ENCODE assay signal across 8 mouse cellular contexts in the genomic region with DNA sequence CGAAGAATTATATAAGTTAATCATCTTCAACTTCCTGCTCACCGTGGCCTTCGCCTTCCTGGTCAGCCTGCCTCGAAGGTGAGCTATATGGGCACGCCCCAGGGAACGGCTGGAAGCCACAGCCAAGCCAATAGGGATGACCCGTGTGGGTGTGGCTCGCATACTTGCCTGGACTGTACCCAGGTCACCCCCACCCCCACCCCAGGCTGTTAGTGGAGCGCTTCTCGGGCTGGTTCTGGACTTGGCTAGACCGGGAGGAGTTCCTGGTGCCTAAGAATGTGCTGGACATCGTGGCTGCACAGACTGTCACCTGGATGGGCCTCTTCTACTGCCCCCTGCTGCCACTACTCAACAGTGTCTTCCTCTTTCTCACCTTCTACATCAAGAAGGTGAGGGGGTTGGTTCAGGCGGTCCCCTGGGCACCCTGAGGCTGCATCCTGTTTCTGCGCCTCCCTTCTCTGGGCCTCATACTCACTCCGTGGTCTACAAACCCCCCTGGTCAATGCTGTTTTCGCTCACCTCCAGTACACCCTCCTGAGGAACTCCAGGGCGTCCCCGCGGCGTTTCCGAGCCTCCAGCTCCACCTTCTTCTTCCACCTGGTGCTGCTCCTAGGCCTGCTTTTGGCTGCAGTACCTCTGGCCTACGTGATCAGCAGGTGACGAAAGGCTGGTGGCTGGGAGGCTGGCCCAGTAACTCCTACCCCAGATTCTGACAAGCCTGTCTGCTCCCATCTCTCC. TPM values are rescaled to one million over a fixed set of nuclear protein-coding genes. Genes with fewer than 3 reads are reported as not detected.
A peak's percentile ranks its signal among the peaks of the same experiment; 100 is the strongest.
DNase-seq lines count a peak whose midpoint lies in the region; ATAC-seq and TF ChIP-seq lines count a peak whose summit lies in the region.

No protein-coding gene starts in this region.

- H3K27ac ChIP-seq in thymus, adult 2 months (ENCODE audit: control insufficient read depth, insufficient read depth, low read length) = no peak overlapping the region

- DNase-seq in thymus, adult 2 months = no peak
- DNase-seq in thymus, postnatal 10 days (ENCODE audit: low spot score in 2 of 2) = no peak
- peak; percentile 83 for DNase-seq in large intestine, adult 2 months (ENCODE audit: low read depth, low spot score)
- peak; percentile 22 for DNase-seq in neural tube, embryonic 10.5 days (ENCODE audit: extremely low spot score, low spot score)
- no peak for DNase-seq in adrenal gland, postnatal 4 days (ENCODE audit: low spot score in 2 of 2)
- no peak for DNase-seq in cerebellum, postnatal 4 days (ENCODE audit: low spot score in 2 of 2)

- peaks cover 37% of the 10 kb centered on the region for H3K4me1 ChIP-seq in thymus, adult 2 months (replicated peaks; ENCODE audit: control insufficient read depth, insufficient read depth, low read length)

- H3K27me3 ChIP-seq in thymus, adult 2 months (ENCODE audit: control insufficient read depth, insufficient read depth, low read length) = no peaks in the 10 kb centered on the region

- ATAC-seq in erythroid progenitor cell, adult 5-6 weeks (replicated peaks; ENCODE audit: low FRiP score, poor library complexity, severe bottlenecking) = peak; percentile 27
- no peak for ATAC-seq in frontal cortex, adult (ENCODE audit: low TSS enrichment)

- H3K4me3 ChIP-seq in thymus, adult 2 months (ENCODE audit: control insufficient read depth, insufficient read depth, low read length) = no peak overlapping the region

- TF ChIP-seq POLR2A in thymus, adult 2 months (IDR thresholded peaks at IDR 0.05; ENCODE audit: control insufficient read depth, extremely low read depth, insufficient read depth, low read length, poor library complexity) = no peak

- H3K36me3 ChIP-seq in thymus, adult 2 months (ENCODE audit: control insufficient read depth, insufficient read depth, low read length) = peaks cover 37% of the 10 kb centered on the region

- peak; percentile 19; the same call in 1 of the 2 replicates for TF ChIP-seq CTCF in thymus, adult 2 months (IDR thresholded peaks at IDR 0.05; ENCODE audit: borderline replicate concordance, control insufficient read depth, extremely low read depth, insufficient read depth, low read length, poor library complexity)

- 79% methylated on average over 23 of the region's 23 CpGs for WGBS in thymus, adult 2 months
- WGBS in large intestine, adult 2 months = 22% methylated on average over 23 of the region's 23 CpGs

RNA-seq across cellular contexts. Expression of a gene that starts 6.6 kb away (rescaled TPM):
- 1.7 and 1.8 TPM in 2 replicates for polyA plus RNA-seq in thymus, adult 2 months (2012; rRNA removed)
- 82.6 and 84.3 TPM in 2 replicates for total RNA-seq in erythroid progenitor cell, adult 5-6 weeks (2015; ENCODE audit: low replicate concordance)
- total RNA-seq in erythroid progenitor cell, adult 5-6 weeks (2017; ENCODE audit: low replicate concordance) = 23.8 and 25.8 TPM in 2 replicates
- 0.40 and 0.41 TPM in 2 replicates for polyA plus RNA-seq in large intestine, adult 2 months (2012; rRNA removed)
- total RNA-seq in adrenal gland, postnatal 4 days (2021) = 1 to 10 TPM in 1 of 2 experiments, under 1 TPM in 1; 0.87 to 1.7 TPM

RNA-seq across cellular contexts. Expression of a gene that starts 8.9 kb away (rescaled TPM):
- 201 and 217 TPM in 2 replicates for polyA plus RNA-seq in thymus, adult 2 months (2012; rRNA removed)
- 478 and 628 TPM in 2 replicates for total RNA-seq in erythroid progenitor cell, adult 5-6 weeks (2015; ENCODE audit: low replicate concordance)
- 151 and 353 TPM in 2 replicates for total RNA-seq in erythroid progenitor cell, adult 5-6 weeks (2017; ENCODE audit: low replicate concordance)
- polyA plus RNA-seq in large intestine, adult 2 months (2012; rRNA removed) = 66.3 and 76.5 TPM in 2 replicates
- 10 to 100 TPM; 49.7 to 55.0 TPM for total RNA-seq in adrenal gland, postnatal 4 days (2021)

RNA-seq across cellular contexts. Expression of a gene that starts 9.0 kb away (rescaled TPM):
- polyA plus RNA-seq in thymus, adult 2 months (2012; rRNA removed) = 388 and 467 TPM in 2 replicates
- total RNA-seq in erythroid progenitor cell, adult 5-6 weeks (2015; ENCODE audit: low replicate concordance) = 107 and 113 TPM in 2 replicates
- 60.6 and 72.4 TPM in 2 replicates for total RNA-seq in erythroid progenitor cell, adult 5-6 weeks (2017; ENCODE audit: low replicate concordance)
- 25.5 and 33.4 TPM in 2 replicates for polyA plus RNA-seq in large intestine, adult 2 months (2012; rRNA removed)
- 1 to 10 TPM; 7.1 to 7.6 TPM for total RNA-seq in adrenal gland, postnatal 4 days (2021)

RNA-seq across cellular contexts. Expression of a gene that starts 18.6 kb away (rescaled TPM):
- 0.06 TPM in 1 of 2 replicates, not detected in the other for polyA plus RNA-seq in thymus, adult 2 months (2012; rRNA removed)
- 72.1 and 80.7 TPM in 2 replicates for total RNA-seq in erythroid progenitor cell, adult 5-6 weeks (2015; ENCODE audit: low replicate concordance)
- 3.4 and 18.5 TPM in 2 replicates for total RNA-seq in erythroid progenitor cell, adult 5-6 weeks (2017; ENCODE audit: low replicate concordance)
- not detected in 2 replicates for polyA plus RNA-seq in large intestine, adult 2 months (2012; rRNA removed)
- total RNA-seq in adrenal gland, postnatal 4 days (2021) = 1 to 10 TPM; 2.1 to 3.0 TPM

RNA-seq across cellular contexts. Expression of a gene that starts 18.6 kb away (rescaled TPM):
- 286 and 322 TPM in 2 replicates for polyA plus RNA-seq in thymus, adult 2 months (2012; rRNA removed)
- 65.4 and 86.5 TPM in 2 replicates for total RNA-seq in erythroid progenitor cell, adult 5-6 weeks (2015; ENCODE audit: low replicate concordance)
- total RNA-seq in erythroid progenitor cell, adult 5-6 weeks (2017; ENCODE audit: low replicate concordance) = 35.0 and 41.8 TPM in 2 replicates
- 317 and 353 TPM in 2 replicates for polyA plus RNA-seq in large intestine, adult 2 months (2012; rRNA removed)
- 10 to 100 TPM; 81.3 to 86.8 TPM for total RNA-seq in adrenal gland, postnatal 4 days (2021)

Comparison
In these comparisons a context has a peak if more than half of its experiments do, and no peak if none do; other contexts are left out.
1. DNase-seq: peak in large intestine, adult 2 months (single experiment) and neural tube, embryonic 10.5 days (single experiment); none in thymus, adult 2 months (single experiment), thymus, postnatal 10 days (0 of 2), adrenal gland, postnatal 4 days (0 of 2) and cerebellum, postnatal 4 days (0 of 2).
2. RNA of a gene that starts 6.6 kb away (total RNA-seq): 23.8 to 84.3 TPM in erythroid progenitor cell, adult 5-6 weeks; 0.87 to 1.7 TPM in adrenal gland, postnatal 4 days; every median in the first group is over 4 times any median in the second.
3. RNA of a gene that starts 9.0 kb away (total RNA-seq): 60.6 to 113 TPM in erythroid progenitor cell, adult 5-6 weeks; 7.1 to 7.6 TPM in adrenal gland, postnatal 4 days; every median in the first group is over 4 times any median in the second.